8 mouse cellular contexts compared by ENCODE assay signal in genomic region chr4:150049157-150049513, GRCm38 (mm10). TPM values are rescaled to one million over a fixed set of nuclear protein-coding genes. Genes with fewer than 3 reads are reported as not detected.
DNase-seq lines count a peak whose midpoint lies in the region; ATAC-seq and TF ChIP-seq lines count a peak whose summit lies in the region.

No protein-coding gene starts in this region.

- 10% methylated on average over 15 of the region's 15 CpGs for WGBS in lung, postnatal 0 days
- WGBS in forebrain, embryonic 12.5 days: 20% methylated on average over 15 of the region's 15 CpGs
- 12% methylated on average over 15 of the region's 15 CpGs for WGBS in limb, embryonic 15.5 days
- 19% methylated on average over 15 of the region's 15 CpGs for WGBS in stomach, embryonic 16.5 days

- H3K27ac ChIP-seq in lung, postnatal 0 days (ENCODE audit: low read length): no peak overlapping the region
- no peak overlapping the region for H3K27ac ChIP-seq in forebrain, embryonic 12.5 days
- H3K27ac ChIP-seq in limb, embryonic 15.5 days: peak overlapping the region; percentile 57
- H3K27ac ChIP-seq in stomach, embryonic 16.5 days (ENCODE audit: low read length): no peak overlapping the region

- H3K9ac ChIP-seq in lung, postnatal 0 days (replicated peaks; ENCODE audit: low read depth): peak overlapping the region; percentile 56
- H3K9ac ChIP-seq in forebrain, embryonic 12.5 days: peak overlapping the region; percentile 45; the same call in 1 of the 2 replicates
- peak overlapping the region; percentile 46 for H3K9ac ChIP-seq in limb, embryonic 15.5 days
- peak overlapping the region; percentile 76 for H3K9ac ChIP-seq in stomach, embryonic 16.5 days (ENCODE audit: low read length)

- no peaks in the 10 kb centered on the region for H3K36me3 ChIP-seq in lung, postnatal 0 days (ENCODE audit: insufficient read depth, low read length)
- no peaks in the 10 kb centered on the region for H3K36me3 ChIP-seq in forebrain, embryonic 12.5 days (replicated peaks)
- no peaks in the 10 kb centered on the region for H3K36me3 ChIP-seq in limb, embryonic 15.5 days
- H3K36me3 ChIP-seq in stomach, embryonic 16.5 days (ENCODE audit: control insufficient read depth, insufficient read depth, low read length): no peaks in the 10 kb centered on the region

- no peaks in the 10 kb centered on the region for H3K9me3 ChIP-seq in lung, postnatal 0 days (ENCODE audit: low read length)
- H3K9me3 ChIP-seq in forebrain, embryonic 12.5 days: no peaks in the 10 kb centered on the region
- no peaks in the 10 kb centered on the region for H3K9me3 ChIP-seq in limb, embryonic 15.5 days
- no peaks in the 10 kb centered on the region for H3K9me3 ChIP-seq in stomach, embryonic 16.5 days (replicated peaks; ENCODE audit: control insufficient read depth, low read length)

- TF ChIP-seq CTCF in lung, postnatal 0 days (IDR thresholded peaks at IDR 0.05): no peak

- peaks cover 7% of the 10 kb centered on the region; the same call in 1 of the 2 replicates for H3K4me1 ChIP-seq in lung, postnatal 0 days (ENCODE audit: insufficient read depth, low read depth, low read length)
- peaks cover 20% of the 10 kb centered on the region for H3K4me1 ChIP-seq in forebrain, embryonic 12.5 days
- H3K4me1 ChIP-seq in limb, embryonic 15.5 days: peaks cover 21% of the 10 kb centered on the region
- peaks cover 9% of the 10 kb centered on the region; the same call in 1 of the 2 replicates for H3K4me1 ChIP-seq in stomach, embryonic 16.5 days (ENCODE audit: control insufficient read depth, insufficient read depth, low read length)

- peak overlapping the region; percentile 56 for H3K4me3 ChIP-seq in lung, postnatal 0 days (ENCODE audit: low read depth, low read length)
- H3K4me3 ChIP-seq in forebrain, embryonic 12.5 days (replicated peaks): peak overlapping the region; percentile 44
- peak overlapping the region; percentile 51 for H3K4me3 ChIP-seq in limb, embryonic 15.5 days
- H3K4me3 ChIP-seq in stomach, embryonic 16.5 days (replicated peaks; ENCODE audit: low read length): peak overlapping the region; percentile 62

- DNase-seq in lung, postnatal 0 days (ENCODE audit: low spot score): peak; percentile 50
- DNase-seq in lung, postnatal 36 days: no peak
- no peak for DNase-seq in adrenal gland, postnatal 36 days
- DNase-seq in layer of hippocampus, adult 11-12 months (ENCODE audit: low spot score): no peak

- no peaks in the 10 kb centered on the region for H3K27me3 ChIP-seq in lung, postnatal 0 days (replicated peaks; ENCODE audit: insufficient read depth, low read length)
- H3K27me3 ChIP-seq in forebrain, embryonic 12.5 days: peaks cover 80% of the 10 kb centered on the region
- H3K27me3 ChIP-seq in limb, embryonic 15.5 days: peaks cover 36% of the 10 kb centered on the region
- no peaks in the 10 kb centered on the region; the same call in 1 of the 2 replicates for H3K27me3 ChIP-seq in stomach, embryonic 16.5 days (ENCODE audit: control insufficient read depth, insufficient read depth, low read length)

- ATAC-seq in lung, postnatal 0 days: peak; percentile 13; the same call in 1 of the 2 replicates
- ATAC-seq in forebrain, embryonic 12.5 days (ENCODE audit: low FRiP score): no peak; the same call in 1 of the 2 replicates
- ATAC-seq in limb, embryonic 15.5 days (ENCODE audit: insufficient number of reproducible peaks, low FRiP score, low TSS enrichment, low read depth): no peak
- no peak for ATAC-seq in stomach, embryonic 16.5 days (ENCODE audit: insufficient read depth, low FRiP score)
- no peak for ATAC-seq in CD4-positive, CD25-positive, alpha-beta regulatory T cell, adult 4 months

- no peak for TF ChIP-seq EP300 in lung, postnatal 0 days (IDR thresholded peaks at IDR 0.05)

- peak overlapping the region; percentile 89 for H3K4me2 ChIP-seq in lung, postnatal 0 days (replicated peaks; ENCODE audit: low read depth, low read length)
- peak overlapping the region; percentile 80 for H3K4me2 ChIP-seq in forebrain, embryonic 12.5 days
- H3K4me2 ChIP-seq in limb, embryonic 15.5 days: peak overlapping the region; percentile 92
- peak overlapping the region; percentile 83 for H3K4me2 ChIP-seq in stomach, embryonic 16.5 days (ENCODE audit: low read depth, low read length)

RNA-seq across cellular contexts. Expression of gene Gpr157, which starts 38.0 kb away (rescaled TPM):
- 1.6 TPM in 2 replicates for polyA plus RNA-seq in lung, postnatal 0 days (2015; fragmentation: Nextera tagmentation; extraction: Ambion mirVana)
- polyA plus RNA-seq in forebrain, embryonic 12.5 days (2016; fragmentation: Nextera tagmentation; extraction: Ambion mirVana): 0.32 and 0.54 TPM in 2 replicates
- 1.4 and 1.7 TPM in 2 replicates for polyA plus RNA-seq in limb, embryonic 15.5 days (2015; fragmentation: Nextera tagmentation; extraction: Ambion mirVana)
- 1.5 TPM in 2 replicates for polyA plus RNA-seq in stomach, embryonic 16.5 days (2015; fragmentation: Nextera tagmentation; extraction: Ambion mirVana)
- total RNA-seq in adrenal gland, postnatal 36 days (2021): 1 to 10 TPM in 1 of 2 experiments, under 1 TPM in 1; 0.99 to 1.9 TPM
- under 1 TPM; 0.15 to 0.30 TPM for polyA plus RNA-seq in CD4-positive, CD25-positive, alpha-beta regulatory T cell, adult 4 months (2017; shearing (Covaris generic))

RNA-seq across cellular contexts. Expression of gene H6pd, which starts 40.3 kb away (rescaled TPM):
- 44.8 and 45.8 TPM in 2 replicates for polyA plus RNA-seq in lung, postnatal 0 days (2015; fragmentation: Nextera tagmentation; extraction: Ambion mirVana)
- polyA plus RNA-seq in forebrain, embryonic 12.5 days (2016; fragmentation: Nextera tagmentation; extraction: Ambion mirVana): 2.8 and 3.0 TPM in 2 replicates
- polyA plus RNA-seq in limb, embryonic 15.5 days (2015; fragmentation: Nextera tagmentation; extraction: Ambion mirVana): 13.1 and 13.4 TPM in 2 replicates
- polyA plus RNA-seq in stomach, embryonic 16.5 days (2015; fragmentation: Nextera tagmentation; extraction: Ambion mirVana): 14.9 and 15.2 TPM in 2 replicates
- total RNA-seq in adrenal gland, postnatal 36 days (2021): 100 to 1,000 TPM; 152 to 160 TPM
- polyA plus RNA-seq in CD4-positive, CD25-positive, alpha-beta regulatory T cell, adult 4 months (2017; shearing (Covaris generic)): 1 to 10 TPM; 4.1 to 4.4 TPM
